26 mouse cellular contexts compared by ENCODE assay signal in the genomic region with DNA sequence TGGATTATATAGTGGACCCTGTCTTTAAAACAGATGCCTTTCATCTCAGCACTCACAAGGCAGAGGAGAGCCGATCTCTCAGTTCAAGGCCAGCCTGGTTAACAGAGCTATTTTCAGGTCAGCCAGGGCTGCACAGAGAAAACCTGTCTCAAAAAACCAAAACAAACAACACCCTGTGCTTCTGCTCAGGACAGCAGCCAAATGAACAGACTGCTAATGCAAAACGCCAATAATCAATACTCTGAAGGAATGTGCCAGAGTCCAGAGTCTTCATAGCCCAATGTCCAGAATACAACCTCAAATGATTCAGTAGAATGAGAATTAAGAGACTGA. TPM values are rescaled to one million over a fixed set of nuclear protein-coding genes. Genes with fewer than 3 reads are reported as not detected.
DNase-seq lines count a peak whose midpoint lies in the region; ATAC-seq and TF ChIP-seq lines count a peak whose summit lies in the region.
"Had no signal": no experiment of that assay in that cellular context is flagged by ENCODE, and none has a peak within 500 bp of the region (broad histone marks: within the 10 kb centered on the region; RNA-seq: fewer than 3 reads in every experiment).

No protein-coding gene starts in this region.

- H3K36me3 ChIP-seq in liver, adult 2 months (ENCODE audit: control insufficient read depth, insufficient read depth, low read length), result no peaks in the 10 kb centered on the region
- H3K36me3 ChIP-seq in liver, postnatal 0 days (replicated peaks; ENCODE audit: insufficient read depth, low read length), result peaks cover 17% of the 10 kb centered on the region
- peaks cover 94% of the 10 kb centered on the region for H3K36me3 ChIP-seq in liver, embryonic 12.5 days
- H3K36me3 ChIP-seq in intestine, embryonic 16.5 days (ENCODE audit: control insufficient read depth, insufficient read depth, low read length), result peaks cover 6% of the 10 kb centered on the region
- H3K36me3 ChIP-seq: G1E had no signal

- no peak for TF ChIP-seq POLR2A in liver, adult 2 months (IDR thresholded peaks at IDR 0.05; ENCODE audit: extremely low read depth, insufficient read depth, low read length)
- no peak for TF ChIP-seq POLR2A in embryonic fibroblast, embryonic 13.5 days (IDR thresholded peaks at IDR 0.05; ENCODE audit: low read depth, low read length)

- H3K4me1 ChIP-seq in liver, adult 2 months (ENCODE audit: control insufficient read depth, insufficient read depth, low read length), result peaks cover 20% of the 10 kb centered on the region
- H3K4me1 ChIP-seq in liver, postnatal 0 days (ENCODE audit: insufficient read depth), result peaks cover 30% of the 10 kb centered on the region
- peaks cover 65% of the 10 kb centered on the region for H3K4me1 ChIP-seq in liver, embryonic 12.5 days
- peaks cover 14% of the 10 kb centered on the region for H3K4me1 ChIP-seq in embryonic fibroblast, embryonic 13.5 days (ENCODE audit: control insufficient read depth, insufficient read depth, low read length)
- H3K4me1 ChIP-seq in intestine, embryonic 16.5 days (ENCODE audit: control insufficient read depth, insufficient read depth, low read length), result no peaks in the 10 kb centered on the region
- H3K4me1 ChIP-seq: embryonic facial prominence, embryonic 12.5 days; forebrain, embryonic 12.5 days had no signal

- H3K27ac ChIP-seq in liver, adult 2 months (replicated peaks; ENCODE audit: insufficient read depth, low read depth, low read length), result peak overlapping the region; percentile 78
- H3K27ac ChIP-seq in liver, postnatal 0 days (ENCODE audit: low read depth), result 0 out of 2 replicates have a peak overlapping the region, but pooled peaks have one; percentile 23
- no peak overlapping the region for H3K27ac ChIP-seq in liver, embryonic 12.5 days
- H3K27ac ChIP-seq in embryonic fibroblast, embryonic 13.5 days (ENCODE audit: insufficient read depth, low read length), result peak overlapping the region; percentile 79
- H3K27ac ChIP-seq in intestine, embryonic 16.5 days (ENCODE audit: low read length), result no peak overlapping the region
- H3K27ac ChIP-seq: embryonic facial prominence, embryonic 10.5 days; embryonic facial prominence, embryonic 12.5 days; forebrain, embryonic 12.5 days had no signal

- no peak overlapping the region for H3K4me3 ChIP-seq in liver, adult 2 months (ENCODE audit: insufficient read depth, low read depth, low read length)
- H3K4me3 ChIP-seq in liver, postnatal 0 days (ENCODE audit: low read depth, low read length), result no peak overlapping the region
- no peak overlapping the region for H3K4me3 ChIP-seq in liver, embryonic 12.5 days
- H3K4me3 ChIP-seq in embryonic fibroblast, embryonic 13.5 days (ENCODE audit: insufficient read depth, low read length), result no peak overlapping the region
- no peak overlapping the region for H3K4me3 ChIP-seq in intestine, embryonic 16.5 days (ENCODE audit: low read length)
- H3K4me3 ChIP-seq: embryonic facial prominence, embryonic 10.5 days; embryonic facial prominence, embryonic 12.5 days; erythroblast, embryonic 14.5 days; forebrain, embryonic 12.5 days had no signal

- H3K9me3 ChIP-seq in liver, postnatal 0 days (ENCODE audit: low read length), result no peaks in the 10 kb centered on the region
- H3K9me3 ChIP-seq in liver, embryonic 12.5 days (replicated peaks), result no peaks in the 10 kb centered on the region
- H3K9me3 ChIP-seq in intestine, embryonic 16.5 days (ENCODE audit: control insufficient read depth, low read length), result peaks cover 8% of the 10 kb centered on the region
- H3K9me3 ChIP-seq: embryonic facial prominence, embryonic 10.5 days; embryonic facial prominence, embryonic 12.5 days; G1E had no signal

- DNase-seq in adrenal gland, adult 2 months, result peak; percentile 33
- DNase-seq in adrenal gland, postnatal 4 days (ENCODE audit: low spot score in 2 of 2), result no peak
- peak; percentile 96 for DNase-seq in liver, adult 2 months (ENCODE audit: extremely low read depth, low read depth, low spot score)
- no peak for DNase-seq in liver
- no peak for DNase-seq in liver, postnatal 0 days
- DNase-seq: adrenal gland, postnatal 10 days; adrenal gland, postnatal 25 days; B cell, adult 2 months; cerebellum, adult 11-12 months; cerebellum, adult 2 months; cerebellum, adult 9-10 months; cerebellum, postnatal 10 days; cerebellum, postnatal 25 days had no signal

- H3K4me2 ChIP-seq in liver, postnatal 0 days (ENCODE audit: low read depth, low read length), result no peak overlapping the region
- no peak overlapping the region for H3K4me2 ChIP-seq in liver, embryonic 12.5 days
- H3K4me2 ChIP-seq in intestine, embryonic 16.5 days (ENCODE audit: low read depth, low read length), result no peak overlapping the region
- H3K4me2 ChIP-seq: embryonic facial prominence, embryonic 12.5 days; forebrain, embryonic 12.5 days had no signal

- WGBS in liver, adult 2 months, result 20% methylated on average over 2 of the region's 2 CpGs
- 67% methylated on average over 2 of the region's 2 CpGs for WGBS in liver, postnatal 0 days (ENCODE audit: insufficient replicate concordance)
- 81% methylated on average over 2 of the region's 2 CpGs for WGBS in liver, embryonic 12.5 days (ENCODE audit: insufficient replicate concordance)
- WGBS in intestine, embryonic 16.5 days, result 71% methylated on average over 2 of the region's 2 CpGs

- peaks cover 26% of the 10 kb centered on the region; the same call in 1 of the 2 replicates for H3K79me2 ChIP-seq in liver, adult 2 months (ENCODE audit: control insufficient read depth, insufficient read depth, low read length)

- TF ChIP-seq CTCF in liver, adult 2 months (IDR thresholded peaks at IDR 0.05; ENCODE audit: low read depth, low read length), result no peak
- no peak for TF ChIP-seq CTCF in liver, postnatal 0 days (IDR thresholded peaks at IDR 0.05; ENCODE audit: low read depth)
- TF ChIP-seq CTCF in embryonic fibroblast, embryonic 13.5 days (IDR thresholded peaks at IDR 0.05; ENCODE audit: borderline replicate concordance, insufficient read depth, low read length), result no peak

- H3K27me3 ChIP-seq in liver, adult 2 months (ENCODE audit: control insufficient read depth, insufficient read depth, low read length), result no peaks in the 10 kb centered on the region
- no peaks in the 10 kb centered on the region for H3K27me3 ChIP-seq in liver, postnatal 0 days (ENCODE audit: insufficient read depth, low read length)
- H3K27me3 ChIP-seq in liver, embryonic 12.5 days (replicated peaks), result no peaks in the 10 kb centered on the region
- no peaks in the 10 kb centered on the region for H3K27me3 ChIP-seq in intestine, embryonic 16.5 days (replicated peaks; ENCODE audit: control insufficient read depth, insufficient read depth, low read length)
- H3K27me3 ChIP-seq: embryonic facial prominence, embryonic 12.5 days; forebrain, embryonic 12.5 days; Patski had no signal

- TF ChIP-seq EP300 in liver, postnatal 0 days (IDR thresholded peaks at IDR 0.05; ENCODE audit: low read depth), result no peak; the same call in 1 of the 2 replicates

- no peak overlapping the region for H3K9ac ChIP-seq in liver, adult 2 months (ENCODE audit: low read depth, low read length)
- H3K9ac ChIP-seq in liver, postnatal 0 days (replicated peaks), result no peak overlapping the region
- no peak overlapping the region for H3K9ac ChIP-seq in liver, embryonic 12.5 days
- H3K9ac ChIP-seq in intestine, embryonic 16.5 days (ENCODE audit: low read depth, low read length), result no peak overlapping the region
- H3K9ac ChIP-seq: embryonic facial prominence, embryonic 12.5 days; forebrain, embryonic 12.5 days had no signal

- no peak for ATAC-seq in liver, postnatal 0 days
- ATAC-seq in liver, embryonic 12.5 days, result no peak
- ATAC-seq in intestine, embryonic 16.5 days, result no peak
- ATAC-seq: activated CD4-positive, CD25-positive, alpha-beta regulatory T cell, adult 4 months; CD4-positive, CD25-positive, alpha-beta regulatory T cell, adult 4 months; forebrain, embryonic 14.5 days; forebrain, embryonic 16.5 days had no signal

RNA-seq across cellular contexts. Expression of a gene that starts 9.2 kb away (rescaled TPM):
- 100 to 1,000 TPM; 110 to 154 TPM for total RNA-seq in adrenal gland, adult 2 months (2021)
- polyA plus RNA-seq in adrenal gland, adult 2 months (2012; rRNA removed), result 80.5 and 95.4 TPM in 2 replicates
- 100 to 1,000 TPM; 103 to 110 TPM for total RNA-seq in adrenal gland, postnatal 4 days (2021)
- 10.0 and 11.4 TPM in 2 replicates for total RNA-seq in liver, adult 2 months (2014; rRNA removed)
- polyA plus RNA-seq in liver, adult 2 months (2012; rRNA removed), result 7.4 and 7.8 TPM in 2 replicates
- 25.5 and 28.6 TPM in 2 replicates for polyA plus RNA-seq in liver, postnatal 0 days (2015; fragmentation: Nextera tagmentation; extraction: Ambion mirVana)
- polyA plus RNA-seq in liver, embryonic 12.5 days (2016; fragmentation: Nextera tagmentation; extraction: Ambion mirVana), result 84.2 and 84.3 TPM in 2 replicates
- polyA plus RNA-seq in embryonic fibroblast, embryonic 13.5 days (2011; ENCODE audit: insufficient read length, low read depth, missing spikeins), result 268 and 320 TPM in 2 replicates
- 41.0 and 41.7 TPM in 2 replicates for polyA plus RNA-seq in intestine, embryonic 16.5 days (2015; fragmentation: Nextera tagmentation; extraction: Ambion mirVana)
- total RNA-seq: G1E had no signal

Comparison
In these comparisons a context has a peak if more than half of its experiments do, and no peak if none do; other contexts are left out.
1. DNase-seq: peak in adrenal gland, adult 2 months (single experiment) and liver, adult 2 months (single experiment); none in adrenal gland, postnatal 4 days (0 of 2), liver (single experiment) and liver, postnatal 0 days (single experiment).
2. H3K27ac ChIP-seq: peak in liver, adult 2 months (single experiment), liver, postnatal 0 days (single experiment) and embryonic fibroblast, embryonic 13.5 days (single experiment); none in liver, embryonic 12.5 days (single experiment) and intestine, embryonic 16.5 days (single experiment).